Mouse (Mus musculus): ENCODE results near the gene Tbx5.

- TF ChIP-seq CTCF (IDR thresholded peaks at IDR 0.05; ENCODE audit: low read depth, low read length) (no peak), GATA1 (IDR thresholded peaks at IDR 0.05; ENCODE audit: borderline replicate concordance, low read length) (no peak)
Measured at GRCm38 (mm10) chr5:119800243-119800665, 32.2 kb upstream of the Tbx5 start.
